Mouse (Mus musculus) monocyte, adult 2 months (primary cell): ENCODE data around the gene Pced1b.

Experiments
- DNase-seq, 2 experiments: peaks; one replicate each; pipeline ENCODE4 v3.0.0; 2022; ENCODE audit warnings: low spot score in 2 of 2, low read depth in 1 of 2

Gene Pced1b

GRCm38 (mm10) chr15:97429201-97429900 lies 182.4 kb downstream of the Pced1b start:
- no peak for DNase-seq

DNA sequence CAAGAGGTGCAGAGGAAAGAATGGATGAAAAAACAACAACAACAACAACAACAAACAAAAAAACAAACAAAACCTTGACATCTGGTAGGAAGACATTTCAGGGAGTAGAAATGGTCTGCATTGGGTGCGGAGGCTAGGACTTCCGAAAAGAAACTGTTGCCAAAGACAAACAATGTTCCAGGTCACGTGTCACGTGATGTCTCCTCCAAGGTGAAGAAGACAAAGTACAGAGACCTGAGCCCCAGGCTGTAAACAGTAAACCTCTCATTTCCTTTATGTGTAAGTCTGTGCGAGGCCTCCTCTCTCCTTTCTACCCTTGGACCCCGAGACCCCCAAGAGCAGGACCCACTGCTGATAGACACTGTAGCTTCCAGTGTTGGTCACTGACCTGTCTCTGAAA lies 184.6 kb downstream of the Pced1b start:
- DNase-seq: no peak

GRCm38 (mm10) chr15:97432221-97432620 lies 185.3 kb downstream of the Pced1b start:
- DNase-seq: no peak
